Mouse (Mus musculus) embryonic facial prominence, embryonic 13.5 days (tissue): ENCODE data around the gene Vwa8. TPM values are rescaled to one million over a fixed set of nuclear protein-coding genes. Genes with fewer than 3 reads are reported as not detected.

ENCODE experiments used
- ATAC-seq: fragments of 200-750 bp; cut with Nextera tagmentation; 2 replicates; pipeline ENCODE4 v1.8.0; 2017; ENCODE audit warnings: low read depth; ENCODE audit not compliant: insufficient number of reproducible peaks, insufficient read depth, low FRiP score, low TSS enrichment
- H3K27ac ChIP-seq: fragments of 300-500 bp; sonication (generic); 2 replicates; pipeline ENCODE4 v1.5.1; 2015; ENCODE audit warnings: moderate library complexity, mild to moderate bottlenecking, inconsistent platforms
- H3K27me3 ChIP-seq: fragments of 300-500 bp; sonication (generic); 2 replicates; pipeline ENCODE4 v1.6.1; 2015; ENCODE audit warnings: mild to moderate bottlenecking, inconsistent platforms
- H3K36me3 ChIP-seq: fragments of 300-500 bp; sonication (generic); 2 replicates; pipeline ENCODE4 v1.6.1; 2015; ENCODE audit warnings: mild to moderate bottlenecking, inconsistent platforms
- H3K4me1 ChIP-seq: fragments of 300-500 bp; sonication (generic); 2 replicates; pipeline ENCODE4 v1.6.1; 2015; ENCODE audit warnings: inconsistent platforms
- H3K4me2 ChIP-seq: fragments of 300-500 bp; sonication (generic); 2 replicates; pipeline ENCODE4 v1.6.1; 2015; ENCODE audit warnings: moderate library complexity, mild to moderate bottlenecking, inconsistent platforms
- H3K4me3 ChIP-seq: fragments of 300-500 bp; sonication (generic); 2 replicates; pipeline ENCODE4 v1.5.1; 2015; ENCODE audit warnings: mild to moderate bottlenecking, inconsistent platforms
- H3K9ac ChIP-seq: fragments of 300-500 bp; sonication (generic); 2 replicates; pipeline ENCODE4 v1.6.1; 2015; ENCODE audit warnings: mild to moderate bottlenecking, inconsistent platforms
- H3K9me3 ChIP-seq: fragments of 300-500 bp; sonication (generic); 2 replicates; pipeline ENCODE4 v1.6.1; 2016; ENCODE audit warnings: inconsistent platforms
- WGBS: fragments of 180-500 bp; shearing (Covaris S2); methylation state at CpG from one replicate; pipeline ENCODE4 v1.1.7; 2015; ENCODE audit warnings: mixed read lengths; 5-methylcytosine and 5-hydroxymethylcytosine counted together
- polyA plus RNA-seq: library from polyadenylated mRNA; unstranded; fragments of >200 nt; fragmentation: Nextera tagmentation; extraction: Ambion mirVana; gene quantifications from 2 replicates; pipeline ENCODE4 v1.2.1, GENCODE M21; 2015

Gene Vwa8
- polyA plus RNA-seq, 1 experiment from 2014 or later, result 10.4 TPM

DNA sequence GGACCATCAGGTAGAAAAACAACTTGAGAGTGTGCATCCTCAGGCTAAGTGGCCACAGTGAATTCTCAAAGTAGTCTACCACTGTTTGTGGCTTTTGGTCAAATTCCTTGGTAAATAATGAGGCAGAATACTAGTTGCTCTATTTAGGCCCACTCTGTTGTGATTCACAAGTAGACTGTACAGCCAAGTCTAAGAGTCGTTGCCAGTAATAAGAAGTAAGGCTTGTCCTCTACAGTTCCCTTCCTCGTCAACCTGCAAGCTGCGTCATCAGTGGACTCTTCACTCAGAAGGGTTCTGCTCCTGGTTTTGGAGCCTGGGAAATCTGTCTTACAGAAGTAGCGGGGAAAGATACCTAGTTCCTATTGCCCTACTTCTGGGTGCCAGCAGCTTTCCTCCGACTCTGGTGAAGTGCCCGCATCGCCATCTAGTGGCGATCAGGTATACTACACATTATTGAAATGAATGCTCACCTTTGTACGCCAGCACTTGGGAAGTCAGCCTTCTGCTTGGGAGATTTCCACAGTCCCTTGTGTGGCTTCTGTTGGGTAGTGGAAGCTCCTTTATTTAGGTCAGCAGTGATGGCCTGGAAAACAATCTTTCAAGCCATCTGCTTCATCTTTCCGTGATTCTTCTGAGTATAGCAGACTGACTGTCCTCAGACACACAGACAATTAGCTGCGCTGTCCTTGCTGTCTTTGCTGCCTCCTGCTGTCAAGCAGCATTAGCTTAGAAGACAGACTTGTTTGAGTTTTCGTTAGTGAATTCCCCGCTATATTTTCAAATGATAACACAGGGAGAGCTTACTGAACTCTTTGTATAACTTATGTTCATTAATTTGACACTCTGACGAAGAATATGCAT is 258.0 kb downstream of the Vwa8 start:
- H3K27ac ChIP-seq, result no peak overlapping the region
- no peaks in the 10 kb centered on the region for H3K9me3 ChIP-seq
- H3K36me3 ChIP-seq, result no peaks in the 10 kb centered on the region
- no peak overlapping the region for H3K9ac ChIP-seq
- no peaks in the 10 kb centered on the region for H3K4me1 ChIP-seq
- no peak overlapping the region for H3K4me3 ChIP-seq
- H3K4me2 ChIP-seq, result peak overlapping the region; percentile 35
- no peaks in the 10 kb centered on the region for H3K27me3 ChIP-seq
- no peak for ATAC-seq
- WGBS, result 33% methylated on average over 14 of the region's 14 CpGs

DNA sequence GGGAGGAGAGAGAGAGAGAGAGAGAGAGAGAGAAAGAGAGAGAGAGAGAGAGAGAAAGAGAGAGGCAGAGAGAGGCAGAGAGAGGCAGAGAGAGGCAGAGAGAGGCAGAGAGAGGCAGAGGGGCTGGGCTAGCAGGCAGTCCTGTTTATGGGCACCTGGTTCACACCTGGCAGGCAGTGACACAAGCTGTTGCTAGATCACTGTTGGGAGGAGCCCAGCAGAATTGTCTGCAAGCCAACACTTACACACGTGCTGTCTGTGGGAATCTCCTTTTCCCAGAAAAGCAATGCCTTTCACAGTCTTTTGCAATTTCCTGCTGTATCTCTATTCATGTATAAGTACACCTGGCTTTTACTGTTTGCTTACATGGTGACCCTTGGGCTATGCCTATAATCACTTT is 260.5 kb downstream of the Vwa8 start:
- no peaks in the 10 kb centered on the region for H3K36me3 ChIP-seq
- no peak for ATAC-seq
- WGBS, result 41% methylated on average over 1 of the region's 1 CpGs
- H3K4me3 ChIP-seq, result no peak overlapping the region
- H3K27me3 ChIP-seq, result no peaks in the 10 kb centered on the region
- H3K4me1 ChIP-seq, result no peaks in the 10 kb centered on the region
- H3K9me3 ChIP-seq, result no peaks in the 10 kb centered on the region
- no peak overlapping the region for H3K27ac ChIP-seq
- H3K4me2 ChIP-seq, result no peak overlapping the region
- no peak overlapping the region for H3K9ac ChIP-seq

DNA sequence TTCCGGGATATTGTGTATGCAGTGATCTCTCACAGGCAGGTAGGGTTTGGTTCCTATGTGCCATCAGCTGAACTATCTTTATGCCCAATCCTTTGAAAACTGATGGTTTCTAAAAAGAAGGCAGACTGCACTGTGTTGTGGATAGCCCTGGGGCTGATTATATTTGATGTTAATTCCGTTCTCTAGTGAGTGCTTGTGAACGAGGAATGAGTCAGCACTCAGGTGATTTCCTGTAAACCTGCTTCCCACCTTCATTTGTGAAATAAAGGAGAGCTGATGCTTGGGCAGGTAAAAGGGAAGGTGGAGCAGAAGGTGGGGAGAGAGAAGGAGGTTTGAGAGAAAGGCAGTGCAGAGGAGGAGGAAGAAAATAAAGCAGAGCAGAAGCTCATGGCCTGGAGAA is 261.2 kb downstream of the Vwa8 start:
- 47% methylated on average over 3 of the region's 3 CpGs for whole genome bisulfite sequencing
- H3K36me3 ChIP-seq, result no peaks in the 10 kb centered on the region
- no peaks in the 10 kb centered on the region for H3K27me3 ChIP-seq
- no peaks in the 10 kb centered on the region for H3K9me3 ChIP-seq
- H3K9ac ChIP-seq, result no peak overlapping the region
- no peak for ATAC-seq
- H3K4me1 ChIP-seq, result no peaks in the 10 kb centered on the region
- H3K4me2 ChIP-seq, result no peak overlapping the region
- no peak overlapping the region for H3K4me3 ChIP-seq
- H3K27ac ChIP-seq, result no peak overlapping the region

DNA sequence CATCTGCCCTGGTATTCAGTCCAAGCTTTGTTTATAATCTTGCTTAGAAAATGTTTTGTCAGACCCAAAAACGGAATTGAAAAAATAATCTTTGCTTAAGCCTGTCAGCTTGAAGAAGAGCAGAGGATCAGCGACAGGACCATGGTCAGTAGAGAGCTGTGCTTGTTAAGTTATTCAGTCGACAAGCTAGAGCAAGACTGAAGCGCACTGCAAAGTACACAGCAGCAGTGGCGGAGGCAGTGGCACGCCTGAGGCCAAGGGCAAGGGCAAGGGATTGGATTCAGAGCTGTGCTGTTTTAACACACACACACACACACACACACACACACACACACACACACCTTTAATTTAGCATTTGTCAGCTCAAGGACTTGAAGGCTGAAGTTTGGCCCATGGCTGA is 263.2 kb downstream of the Vwa8 start:
- Histone ChIP-seq H3K9ac (no peak overlapping the region), H3K4me3 (no peak overlapping the region), H3K4me2 (no peak overlapping the region), H3K36me3 (no peaks in the 10 kb centered on the region), H3K9me3 (no peaks in the 10 kb centered on the region), H3K4me1 (no peaks in the 10 kb centered on the region), H3K27ac (no peak overlapping the region), H3K27me3 (no peaks in the 10 kb centered on the region)
- no peak for ATAC-seq
- 74% methylated on average over 6 of the region's 6 CpGs for WGBS

DNA sequence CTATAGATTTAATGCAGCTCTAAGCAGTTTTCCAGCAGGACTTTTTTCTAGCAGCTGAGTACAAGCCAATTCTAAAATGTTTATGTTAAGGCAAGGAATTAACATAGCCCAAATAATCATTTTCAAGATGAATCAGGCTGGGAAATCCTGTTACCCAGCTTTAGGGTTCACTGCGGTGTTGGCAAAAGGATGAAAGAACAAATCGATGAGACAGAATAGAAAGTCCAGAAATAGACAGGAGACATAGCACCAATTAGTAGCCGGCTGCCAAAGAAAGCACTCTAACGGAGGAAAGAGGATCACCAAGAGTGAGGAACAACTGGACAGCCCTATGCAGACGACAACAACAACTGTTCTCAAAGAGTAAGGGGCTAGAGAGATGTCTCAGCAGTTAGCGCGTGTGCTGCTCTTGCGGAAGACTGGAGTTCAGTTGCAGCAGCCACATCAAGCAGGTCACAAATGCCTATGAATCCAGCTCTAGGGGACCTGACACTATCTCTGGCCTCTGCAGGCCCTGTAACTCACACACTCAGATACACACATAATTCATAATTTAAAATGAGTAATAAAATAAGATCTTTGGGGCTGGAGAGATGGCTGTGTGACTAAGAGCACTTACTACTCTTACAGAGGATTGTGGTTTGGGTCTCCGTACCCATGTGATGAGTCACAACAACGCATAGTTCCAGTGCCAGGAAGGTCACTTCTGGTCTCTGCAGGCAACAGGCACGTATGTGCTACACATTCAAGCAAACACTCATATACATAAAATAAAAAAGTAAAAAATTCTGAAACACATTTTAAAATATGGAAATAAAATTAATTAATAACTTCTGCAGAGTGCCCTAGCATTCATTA is 265.9 kb downstream of the Vwa8 start:
- Histone ChIP-seq H3K27ac (no peak overlapping the region), H3K9me3 (no peaks in the 10 kb centered on the region), H3K36me3 (no peaks in the 10 kb centered on the region), H3K4me3 (no peak overlapping the region), H3K4me2 (no peak overlapping the region), H3K4me1 (no peaks in the 10 kb centered on the region), H3K9ac (no peak overlapping the region), H3K27me3 (no peaks in the 10 kb centered on the region)
- no peak for ATAC-seq
- 83% methylated on average over 11 of the region's 11 CpGs for WGBS

DNA sequence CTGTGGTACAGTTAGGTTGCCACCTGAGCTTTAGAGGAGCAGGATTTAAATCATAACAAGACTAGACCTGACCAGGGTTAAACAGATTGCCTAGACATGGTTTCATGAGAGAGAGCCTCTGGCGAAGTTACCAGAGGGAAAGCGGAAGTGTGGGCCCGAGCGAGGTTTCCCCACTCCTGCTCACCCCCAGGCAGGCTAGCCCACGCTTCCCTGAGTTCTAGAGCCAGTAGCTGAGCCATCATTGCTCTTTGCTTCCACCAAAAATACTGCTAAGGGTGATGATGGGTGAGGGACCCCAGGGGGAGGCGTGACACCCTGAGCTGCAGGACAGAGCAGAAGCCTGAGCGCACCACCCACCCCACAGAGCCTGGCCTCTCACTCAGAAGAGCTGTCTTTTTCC is 269.6 kb downstream of the Vwa8 start:
- 0 out of 2 replicates have a peak, but pooled peaks cover 4% of the 10 kb centered on the region for H3K4me1 ChIP-seq
- H3K9ac ChIP-seq, result no peak overlapping the region
- no peak for ATAC-seq
- H3K36me3 ChIP-seq, result no peaks in the 10 kb centered on the region
- no peaks in the 10 kb centered on the region for H3K9me3 ChIP-seq
- no peak overlapping the region for H3K4me3 ChIP-seq
- no peak overlapping the region for H3K4me2 ChIP-seq
- H3K27ac ChIP-seq, result no peak overlapping the region
- no peaks in the 10 kb centered on the region for H3K27me3 ChIP-seq
- WGBS, result 83% methylated on average over 7 of the region's 7 CpGs

DNA sequence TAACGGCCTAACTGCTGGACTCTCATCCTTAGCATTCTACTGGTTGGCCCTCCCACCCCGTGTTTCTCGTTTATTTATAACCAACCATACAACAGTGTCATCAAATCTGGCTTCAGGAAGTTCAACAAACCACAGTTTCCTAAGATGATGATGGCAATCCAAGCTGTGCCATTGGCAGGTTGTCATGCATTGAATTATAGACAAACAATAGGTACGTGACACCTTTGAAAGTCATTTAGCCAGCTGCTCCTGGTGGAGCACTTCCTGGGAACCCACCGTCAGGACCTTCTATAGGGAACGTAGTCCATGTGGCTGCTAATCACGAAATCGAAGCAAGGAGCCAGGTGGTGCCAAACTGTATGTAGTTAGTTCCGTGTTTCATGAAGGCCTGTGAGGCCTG is 270.5 kb downstream of the Vwa8 start:
- 87% methylated on average over 9 of the region's 9 CpGs for WGBS
- 0 out of 2 replicates have a peak, but pooled peaks cover 4% of the 10 kb centered on the region for H3K4me1 ChIP-seq
- H3K36me3 ChIP-seq, result no peaks in the 10 kb centered on the region
- no peak overlapping the region for H3K4me3 ChIP-seq
- ATAC-seq, result no peak
- no peaks in the 10 kb centered on the region for H3K9me3 ChIP-seq
- H3K9ac ChIP-seq, result no peak overlapping the region
- H3K4me2 ChIP-seq, result no peak overlapping the region
- H3K27me3 ChIP-seq, result no peaks in the 10 kb centered on the region
- H3K27ac ChIP-seq, result no peak overlapping the region

DNA sequence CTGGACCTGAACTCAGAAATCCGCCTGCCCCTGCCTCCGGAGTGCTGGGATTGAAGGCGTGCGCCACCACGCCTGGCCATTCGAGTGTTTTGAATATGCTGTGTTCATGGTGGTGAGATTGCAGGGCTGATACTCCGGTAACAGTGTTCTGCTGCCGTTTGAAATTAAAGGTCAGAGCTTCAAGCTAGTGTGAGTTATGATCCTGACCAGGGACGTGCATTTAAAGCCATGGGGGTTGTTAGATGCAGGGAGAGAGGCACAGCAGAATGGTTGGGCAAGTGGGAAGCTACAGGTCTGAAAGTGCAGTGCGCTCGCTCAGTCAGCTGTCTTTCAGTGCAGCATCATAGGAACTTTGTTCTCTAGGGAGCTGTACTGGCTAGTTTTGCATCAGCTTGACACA is 271.8 kb downstream of the Vwa8 start:
- no peaks in the 10 kb centered on the region for H3K27me3 ChIP-seq
- no peak overlapping the region for H3K4me2 ChIP-seq
- 0 out of 2 replicates have a peak, but pooled peaks cover 4% of the 10 kb centered on the region for H3K4me1 ChIP-seq
- H3K9me3 ChIP-seq, result no peaks in the 10 kb centered on the region
- WGBS, result 82% methylated on average over 11 of the region's 11 CpGs
- H3K4me3 ChIP-seq, result no peak overlapping the region
- ATAC-seq, result no peak
- no peak overlapping the region for H3K9ac ChIP-seq
- no peak overlapping the region for H3K27ac ChIP-seq
- H3K36me3 ChIP-seq, result no peaks in the 10 kb centered on the region

DNA sequence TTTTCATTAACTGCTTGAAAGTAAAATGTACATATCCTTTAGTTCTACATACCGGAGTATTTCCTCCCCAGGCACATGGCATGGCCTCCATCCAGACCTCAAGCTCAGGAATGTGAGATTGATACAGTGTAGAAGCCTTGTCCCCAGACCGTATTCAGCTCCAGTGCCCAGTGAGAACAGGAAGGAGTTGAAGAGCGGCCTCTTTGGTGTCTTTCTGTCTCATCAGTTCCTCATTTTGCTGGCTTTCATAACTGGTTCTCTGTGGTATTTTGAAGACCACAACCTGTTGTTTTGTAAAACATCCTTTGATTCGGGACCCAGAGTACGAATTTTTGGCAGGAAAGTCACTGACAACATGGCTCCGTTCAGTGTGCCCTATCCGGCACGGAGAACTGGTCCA is 274.6 kb downstream of the Vwa8 start:
- Histone ChIP-seq H3K9me3 (no peaks in the 10 kb centered on the region), H3K27me3 (no peaks in the 10 kb centered on the region), H3K36me3 (no peaks in the 10 kb centered on the region), H3K4me2 (no peak overlapping the region), H3K4me3 (no peak overlapping the region), H3K27ac (no peak overlapping the region), H3K4me1 (0 out of 2 replicates have a peak, but pooled peaks cover 4% of the 10 kb centered on the region), H3K9ac (no peak overlapping the region)
- WGBS, result 76% methylated on average over 8 of the region's 8 CpGs
- no peak for ATAC-seq

DNA sequence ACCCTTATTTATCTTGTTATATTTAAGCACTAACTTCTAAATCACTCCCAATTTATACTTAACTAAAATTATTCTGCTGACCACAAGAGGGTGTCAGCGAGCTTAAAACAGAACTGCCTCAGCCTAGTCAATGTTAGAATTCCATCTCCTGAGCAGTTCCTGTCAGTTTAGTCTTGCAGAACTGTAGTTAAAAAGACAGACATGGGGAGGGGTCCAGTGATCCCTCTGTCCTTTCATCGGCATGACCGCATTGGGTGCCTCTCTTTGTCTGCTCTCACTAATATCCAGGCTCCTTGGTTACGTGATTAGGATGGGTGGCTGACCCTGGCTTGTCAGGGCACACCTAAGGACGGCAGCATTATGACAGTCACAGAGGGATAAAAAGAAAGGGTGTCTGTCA is 275.8 kb downstream of the Vwa8 start:
- Histone ChIP-seq H3K4me2 (no peak overlapping the region), H3K9me3 (no peaks in the 10 kb centered on the region), H3K27me3 (no peaks in the 10 kb centered on the region), H3K9ac (no peak overlapping the region), H3K4me3 (no peak overlapping the region), H3K4me1 (0 out of 2 replicates have a peak, but pooled peaks cover 4% of the 10 kb centered on the region), H3K36me3 (no peaks in the 10 kb centered on the region), H3K27ac (no peak overlapping the region)
- WGBS, result 53% methylated on average over 5 of the region's 5 CpGs
- no peak for ATAC-seq

DNA sequence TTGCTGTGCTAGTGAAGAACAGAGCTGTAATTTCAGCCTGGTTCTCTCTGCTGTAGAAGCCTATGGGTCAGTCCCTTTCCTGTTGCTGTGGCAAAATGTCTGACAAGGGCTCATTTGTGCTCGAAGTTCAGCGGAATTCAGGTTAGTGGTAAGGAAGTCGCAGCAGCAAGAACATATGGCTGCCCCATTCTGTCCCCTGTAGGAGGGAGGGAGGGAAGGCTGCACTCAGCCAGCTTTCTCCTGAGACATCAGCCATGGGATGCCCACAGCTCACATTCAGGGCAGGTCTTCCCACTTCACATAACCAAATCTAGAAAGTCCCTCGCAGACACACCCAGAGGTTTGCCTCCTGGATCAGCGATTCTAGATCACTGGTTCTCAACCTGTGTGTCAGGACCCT is 277.3 kb downstream of the Vwa8 start:
- Histone ChIP-seq H3K9ac (no peak overlapping the region; the same call in 1 of the 2 replicates), H3K27me3 (no peaks in the 10 kb centered on the region), H3K4me2 (no peak overlapping the region), H3K9me3 (no peaks in the 10 kb centered on the region), H3K36me3 (no peaks in the 10 kb centered on the region), H3K4me1 (no peaks in the 10 kb centered on the region), H3K4me3 (no peak overlapping the region), H3K27ac (no peak overlapping the region)
- WGBS, result 60% methylated on average over 5 of the region's 5 CpGs
- no peak for ATAC-seq
